Mouse (Mus musculus) MEL (cell line): ENCODE results near the gene Olfr1367. TPM values are rescaled to one million over a fixed set of nuclear protein-coding genes. Genes with fewer than 3 reads are reported as not detected.
A peak's percentile ranks its signal among the peaks of the same experiment; 100 is the strongest.

Source experiments
- DNase-seq: peaks from one replicate; pipeline ENCODE4 v3.0.0; 2011; ENCODE audit warnings: low read depth, low spot score
- H3K27ac ChIP-seq: 2 replicates; pipeline ENCODE4 v1.5.1; 2012; ENCODE audit warnings: low read depth, mild to moderate bottlenecking, control low read depth, low read length, moderate library complexity; ENCODE audit not compliant: control insufficient read depth
- H3K27me3 ChIP-seq, 2 experiments: fragments of 150-350 bp in 1 of 2; sonication (generic) in 1 of 2; 2 replicates each; pipeline ENCODE4 v1.6.1; 2012; ENCODE audit warnings: low read length in 2 of 2, mild to moderate bottlenecking in 2 of 2, improper control_type of control experiment in 1 of 2, moderate library complexity in 1 of 2; ENCODE audit not compliant: insufficient read depth in 2 of 2, control insufficient read depth in 1 of 2
- H3K36me3 ChIP-seq, 2 experiments: 2 replicates each; pipeline ENCODE4 v1.6.1; 2012 to 2014; ENCODE audit warnings: low read length in 2 of 2, improper control_type of control experiment in 1 of 2, inconsistent platforms in 1 of 2, mild to moderate bottlenecking in 1 of 2; ENCODE audit not compliant: insufficient read depth in 2 of 2, control insufficient read depth in 1 of 2
- H3K4me1 ChIP-seq, 2 experiments: fragments of 150-350 bp in 1 of 2; sonication (generic) in 1 of 2; 2 replicates each; pipeline ENCODE4 v1.6.1; 2012; ENCODE audit warnings: low read length in 2 of 2, improper control_type of control experiment in 1 of 2, mild to moderate bottlenecking in 1 of 2; ENCODE audit not compliant: insufficient read depth in 2 of 2, control insufficient read depth in 1 of 2
- H3K4me3 ChIP-seq, 2 experiments: fragments of 150-350 bp in 1 of 2; sonication (generic) in 1 of 2; 2 replicates each; pipeline ENCODE4 v1.5.1; 2012; ENCODE audit warnings: low read depth in 2 of 2, low read length in 2 of 2, mild to moderate bottlenecking in 2 of 2, moderate library complexity in 2 of 2, control low read depth in 1 of 2, improper control_type of control experiment in 1 of 2; ENCODE audit not compliant: control insufficient read depth in 1 of 2, insufficient read depth in 1 of 2
- H3K79me2 ChIP-seq: 2 replicates; pipeline ENCODE4 v1.6.1; 2012; ENCODE audit warnings: mild to moderate bottlenecking, low read length, moderate library complexity; ENCODE audit not compliant: control insufficient read depth, poor library complexity, insufficient read depth
- H3K9ac ChIP-seq: 2 replicates; pipeline ENCODE4 v1.6.1; 2012; ENCODE audit warnings: low read depth, mild to moderate bottlenecking, control low read depth, low read length, moderate library complexity; ENCODE audit not compliant: control insufficient read depth, poor library complexity, severe bottlenecking
- H3K9me3 ChIP-seq: fragments of 150-350 bp; sonication (generic); replicated peaks from 2 replicates; pipeline ENCODE4 v1.6.1; 2012; ENCODE audit warnings: mild to moderate bottlenecking, low read length, improper control_type of control experiment, moderate library complexity; ENCODE audit not compliant: insufficient read depth
- CHD1 ChIP-seq: IDR thresholded peaks from 2 replicates; pipeline ENCODE4 v1.6.1; 2012; ENCODE audit warnings: low read depth, mild to moderate bottlenecking, inconsistent platforms, low read length, improper control_type of control experiment
- CTCF ChIP-seq, 3 experiments: IDR thresholded peaks in 2 of 3; conservative IDR thresholded peaks in 1 of 3; 2 replicates each; pipeline ENCODE4 v1.5.1; 2011 to 2012; ENCODE audit warnings: low read length in 3 of 3, low read depth in 2 of 3, mild to moderate bottlenecking in 2 of 3, improper control_type of control experiment in 1 of 3, inconsistent platforms in 1 of 3, mixed read lengths in 1 of 3, moderate library complexity in 1 of 3; ENCODE audit not compliant: control insufficient read depth in 1 of 3, insufficient read depth in 1 of 3, poor library complexity in 1 of 3, severe bottlenecking in 1 of 3
- E2F4 ChIP-seq: IDR thresholded peaks from 2 replicates; pipeline ENCODE4 v1.6.1; 2011; ENCODE audit warnings: low read depth, low read length, improper control_type of control experiment, borderline replicate concordance
- ELF1 ChIP-seq: IDR thresholded peaks from 2 replicates; pipeline ENCODE4 v1.6.1; 2014; ENCODE audit warnings: low read depth, mild to moderate bottlenecking, inconsistent platforms, low read length, improper control_type of control experiment, moderate library complexity
- EP300 ChIP-seq, 2 experiments: IDR thresholded peaks; 2 replicates each; pipeline ENCODE4 v1.6.1; 2011; ENCODE audit warnings: improper control_type of control experiment in 2 of 2, low read length in 2 of 2, low read depth in 1 of 2, mild to moderate bottlenecking in 1 of 2
- ETS1 ChIP-seq: IDR thresholded peaks from 2 replicates; pipeline ENCODE4 v1.6.1; 2012; ENCODE audit warnings: low read depth, mild to moderate bottlenecking, inconsistent platforms, low read length, improper control_type of control experiment, moderate library complexity
- GATA1 ChIP-seq: IDR thresholded peaks from 2 replicates; pipeline ENCODE4 v1.6.1; 2011; ENCODE audit warnings: low read depth, low read length, improper control_type of control experiment
- MAFK ChIP-seq: IDR thresholded peaks from 2 replicates; pipeline ENCODE4 v1.6.1; 2011; ENCODE audit warnings: low read depth, mild to moderate bottlenecking, low read length, improper control_type of control experiment, borderline replicate concordance
- MEF2A ChIP-seq: IDR thresholded peaks from 2 replicates; pipeline ENCODE4 v1.6.1; 2014; ENCODE audit warnings: low read depth, mild to moderate bottlenecking, inconsistent platforms, low read length, improper control_type of control experiment; ENCODE audit not compliant: poor library complexity, insufficient replicate concordance, severe bottlenecking; ENCODE audit errors: extremely low read depth
- MYC ChIP-seq: IDR thresholded peaks from 2 replicates; pipeline ENCODE4 v1.6.1; 2011; ENCODE audit warnings: low read depth, mild to moderate bottlenecking, low read length, improper control_type of control experiment, moderate library complexity
- NRF1 ChIP-seq: IDR thresholded peaks from 2 replicates; pipeline ENCODE4 v1.6.1; 2014; ENCODE audit warnings: low read depth, mild to moderate bottlenecking, inconsistent platforms, low read length, improper control_type of control experiment, moderate library complexity; ENCODE audit not compliant: poor library complexity, insufficient read depth, severe bottlenecking
- RAD21 ChIP-seq: IDR thresholded peaks from 2 replicates; pipeline ENCODE4 v1.6.1; 2011; ENCODE audit warnings: mild to moderate bottlenecking, low read depth, low read length, improper control_type of control experiment
- RCOR1 ChIP-seq: IDR thresholded peaks from 2 replicates; pipeline ENCODE4 v1.6.1; 2012; ENCODE audit warnings: low read depth, mild to moderate bottlenecking, inconsistent platforms, low read length, improper control_type of control experiment
- SMC3 ChIP-seq: IDR thresholded peaks from 2 replicates; pipeline ENCODE4 v1.6.1; 2011; ENCODE audit warnings: low read depth, low read length, improper control_type of control experiment
- USF1 ChIP-seq: IDR thresholded peaks from 2 replicates; pipeline ENCODE4 v1.6.1; 2014; ENCODE audit warnings: low read depth, mild to moderate bottlenecking, inconsistent platforms, low read length, improper control_type of control experiment, moderate library complexity
- ZC3H11A ChIP-seq: IDR thresholded peaks from 2 replicates; pipeline ENCODE4 v1.6.1; 2012; ENCODE audit warnings: low read depth, mild to moderate bottlenecking, inconsistent platforms, low read length, improper control_type of control experiment
- ZNF384 ChIP-seq: IDR thresholded peaks from 2 replicates; pipeline ENCODE4 v1.6.1; 2012; ENCODE audit warnings: low read depth, mild to moderate bottlenecking, inconsistent platforms, low read length, improper control_type of control experiment
- polyA plus RNA-seq, 2 experiments: library from polyadenylated mRNA; stranded (reverse) in 1 of 2; unstranded in 1 of 2; fragments of >175 nt in 1 of 2; fragments of >200 nt in 1 of 2; gene quantifications; 2 replicates each; pipeline versions ENCODE4 v1.2.1 to v1.2.4; 2012; ENCODE audit warnings: low replicate concordance in 2 of 2, low read depth in 1 of 2; ENCODE audit not compliant: insufficient read length in 2 of 2, insufficient read depth in 1 of 2, missing spikeins in 1 of 2
- total RNA-seq: library from RNA; depleted of rRNA; stranded (reverse); fragments of 300-350 nt; gene quantifications from 2 replicates; pipeline ENCODE4 v1.2.3, GENCODE M21; 2012

The Olfr1367 gene
- total and polyA plus RNA-seq, 3 experiments: not detected

- Histone ChIP-seq H3K36me3 (peaks cover 0 to 9% of the 10 kb centered on the region in 2 experiments; a peak in 2 of 4 replicates), H3K9ac (peak overlapping the region; percentile 15; the same call in 1 of the 2 replicates), H3K4me1 (peaks cover 0 to 8% of the 10 kb centered on the region in 2 experiments; a peak in 2 of 4 replicates)
- TF ChIP-seq RAD21: no peak
- no peak for TF ChIP-seq ETS1
- TF ChIP-seq MEF2A: no peak
- no peak for TF ChIP-seq NRF1
- TF ChIP-seq CTCF (IDR thresholded peaks at IDR 0.05 in 2 of 3, conservative IDR thresholded peaks at IDR 0.05 in 1 of 3; ENCODE audit: control insufficient read depth in 1 of 3, insufficient read depth in 1 of 3, low read depth in 2 of 3, low read length in 3 of 3, poor library complexity in 1 of 3, severe bottlenecking in 1 of 3): no peak
- no peak for TF ChIP-seq GATA1
- no peak for TF ChIP-seq EP300 (IDR thresholded peaks at IDR 0.05; ENCODE audit: low read depth in 1 of 2, low read length in 2 of 2)
- TF ChIP-seq ZNF384: no peak; the same call in 1 of the 2 replicates
- no peak for TF ChIP-seq CHD1
- no peak for TF ChIP-seq E2F4
- TF ChIP-seq ELF1: no peak
- no peak for TF ChIP-seq ZC3H11A
- TF ChIP-seq, all 39 proteins: peak for 0
- Histone ChIP-seq H3K27me3 (no peaks in the 10 kb centered on the region), H3K4me3 (peak overlapping the region; percentile 13 to 42), H3K9me3 (no peaks in the 10 kb centered on the region), H3K79me2 (no peaks in the 10 kb centered on the region), H3K27ac (no peak overlapping the region)
- DNase-seq: peak; percentile 64
Measured at GRCm38 (mm10) chr13:21323405-21323804, 23.3 kb upstream of the Olfr1367 start.

GRCm38 (mm10) chr13:21326191-21326590, 20.5 kb upstream of the Olfr1367 start:
- H3K9ac ChIP-seq: no peak overlapping the region
- peaks cover 0 to 8% of the 10 kb centered on the region in 2 experiments; a peak in 2 of 4 replicates for H3K4me1 ChIP-seq
- no peaks in the 10 kb centered on the region for H3K27me3 ChIP-seq
- H3K4me3 ChIP-seq: no peak overlapping the region
- peaks cover 0 to 9% of the 10 kb centered on the region in 2 experiments; a peak in 2 of 4 replicates for H3K36me3 ChIP-seq
- H3K9me3 ChIP-seq: no peaks in the 10 kb centered on the region
- TF ChIP-seq MYC (no peak), MAFK (no peak), USF1 (no peak), RAD21 (peak; percentile 44), CTCF (IDR thresholded peaks at IDR 0.05 in 2 of 3, conservative IDR thresholded peaks at IDR 0.05 in 1 of 3; ENCODE audit: control insufficient read depth in 1 of 3, insufficient read depth in 1 of 3, low read depth in 2 of 3, low read length in 3 of 3, poor library complexity in 1 of 3, severe bottlenecking in 1 of 3) (peak; percentile 26 to 63 (median 57); a peak in 5 of 6 replicates), SMC3 (peak; percentile 64), RCOR1 (peak; percentile 72)
- H3K27ac ChIP-seq: no peak overlapping the region
- no peaks in the 10 kb centered on the region for H3K79me2 ChIP-seq
- DNase-seq: peak; percentile 67
